Mouse (Mus musculus) right cerebral cortex, postnatal 36 days (tissue): ENCODE data around the gene Spag9.

ENCODE experiments used
- DNase-seq, 2 experiments: peaks; one replicate each; pipeline ENCODE4 v3.0.0; 2022; ENCODE audit warnings: low spot score in 2 of 2, mixed read lengths in 1 of 2

The Spag9 gene

DNA sequence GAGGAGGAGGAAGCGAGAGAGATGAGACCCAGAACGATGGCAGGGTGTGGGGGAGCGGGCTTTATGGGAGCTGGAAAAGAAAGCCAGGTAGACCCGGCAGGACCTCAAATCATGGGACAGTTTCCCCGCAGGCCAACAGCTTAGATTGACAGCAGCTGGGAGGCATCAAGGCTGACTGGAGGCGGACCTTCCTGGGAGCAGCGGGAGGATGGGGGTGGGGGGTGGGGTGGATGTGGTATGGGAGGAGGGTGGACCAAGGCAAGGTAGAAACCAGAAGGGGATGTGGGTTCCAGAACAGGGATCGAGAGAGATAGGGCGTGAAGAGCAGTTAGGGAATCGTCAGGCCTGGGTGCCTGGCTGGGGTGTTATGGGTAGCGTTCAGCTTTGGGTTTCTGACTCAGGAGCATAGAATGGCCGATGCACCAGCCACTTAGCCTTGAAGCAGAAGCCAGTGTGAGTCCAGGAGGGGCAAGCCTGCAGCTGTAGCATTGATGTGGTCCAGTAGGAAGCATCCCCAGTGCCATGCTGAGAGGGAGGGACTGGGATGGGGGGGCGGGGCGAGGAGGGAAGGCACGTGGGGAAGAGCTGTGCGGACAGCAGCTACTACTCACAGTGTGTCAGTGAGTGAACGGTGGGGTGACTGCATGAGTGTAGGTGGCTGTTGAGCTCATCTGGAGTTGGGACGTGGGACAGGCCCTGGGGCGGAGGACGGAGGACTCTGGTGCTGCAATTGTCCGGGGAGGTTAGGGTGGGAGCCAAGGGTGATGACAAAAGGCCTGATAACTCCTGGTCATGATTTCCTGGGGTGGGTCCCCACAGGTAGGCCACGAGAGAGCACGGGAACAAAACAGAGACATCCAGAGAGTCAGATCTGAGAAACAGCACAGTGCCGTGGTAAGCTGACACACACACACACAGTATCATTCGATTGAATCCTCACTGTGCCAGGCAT is 154.9 kb downstream of the Spag9 start:
- DNase-seq = no peak

DNA sequence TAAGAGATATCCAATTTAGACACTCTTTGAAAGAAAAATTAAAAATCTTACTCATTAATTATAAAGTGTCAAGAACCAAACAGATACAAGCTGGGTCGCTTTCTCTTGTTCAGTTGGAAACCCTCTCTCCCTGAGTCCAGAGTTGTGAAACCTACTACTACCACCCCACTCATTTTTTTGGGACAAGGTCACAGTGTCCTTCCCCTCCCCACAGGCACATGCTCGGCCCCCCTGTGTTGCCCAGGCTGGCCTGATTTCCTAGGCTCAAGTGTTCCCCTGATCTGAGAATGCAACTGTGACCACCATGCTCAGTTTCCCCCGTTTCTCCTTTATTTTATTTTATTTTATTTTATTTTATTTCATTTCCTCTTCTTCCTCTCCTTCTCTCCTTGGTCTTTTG is 158.3 kb downstream of the Spag9 start:
- DNase-seq = no peak

GRCm38 (mm10) chr11:94158521-94158920 is 162.6 kb downstream of the Spag9 start:
- no peak for DNase-seq

DNA sequence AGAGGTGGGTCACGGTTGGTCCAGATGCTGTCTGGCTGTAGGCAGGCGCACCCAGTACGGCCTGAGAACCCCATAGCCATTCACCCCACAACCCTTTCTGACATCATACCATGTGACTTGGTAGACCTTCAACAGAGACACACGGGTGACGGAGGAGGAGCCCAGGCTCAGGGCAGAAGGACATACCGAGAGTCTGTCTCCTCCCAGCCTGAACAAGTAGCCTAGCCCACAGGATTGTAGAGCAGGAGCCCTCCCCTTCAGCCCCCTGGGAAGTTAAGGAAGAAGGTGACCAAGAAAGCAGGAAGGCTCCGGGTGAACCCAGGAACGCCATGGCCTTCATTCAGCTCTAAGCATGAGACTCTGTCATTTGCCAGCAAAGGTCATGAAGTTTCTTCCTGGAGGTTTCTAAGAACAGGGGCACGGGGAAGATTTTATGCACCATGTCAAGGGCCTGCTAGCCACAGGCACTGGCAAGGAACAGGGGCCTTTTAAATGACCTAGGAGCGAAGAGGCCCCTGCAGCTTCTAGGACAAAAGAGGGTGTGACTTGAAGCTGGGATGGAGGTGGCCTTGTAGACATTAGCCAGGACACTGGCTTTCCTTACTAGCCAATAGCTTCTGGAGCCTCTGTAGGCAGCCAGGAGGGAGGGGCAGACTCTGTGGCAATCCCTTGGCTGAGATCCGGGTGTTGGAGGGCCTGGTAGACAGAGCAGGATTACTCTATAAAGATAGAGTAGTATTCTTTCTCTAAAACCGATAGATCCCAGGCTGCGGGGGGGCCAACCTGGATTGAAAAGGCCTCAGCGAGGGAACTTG is 163.4 kb downstream of the Spag9 start:
- no peak for DNase-seq

DNA sequence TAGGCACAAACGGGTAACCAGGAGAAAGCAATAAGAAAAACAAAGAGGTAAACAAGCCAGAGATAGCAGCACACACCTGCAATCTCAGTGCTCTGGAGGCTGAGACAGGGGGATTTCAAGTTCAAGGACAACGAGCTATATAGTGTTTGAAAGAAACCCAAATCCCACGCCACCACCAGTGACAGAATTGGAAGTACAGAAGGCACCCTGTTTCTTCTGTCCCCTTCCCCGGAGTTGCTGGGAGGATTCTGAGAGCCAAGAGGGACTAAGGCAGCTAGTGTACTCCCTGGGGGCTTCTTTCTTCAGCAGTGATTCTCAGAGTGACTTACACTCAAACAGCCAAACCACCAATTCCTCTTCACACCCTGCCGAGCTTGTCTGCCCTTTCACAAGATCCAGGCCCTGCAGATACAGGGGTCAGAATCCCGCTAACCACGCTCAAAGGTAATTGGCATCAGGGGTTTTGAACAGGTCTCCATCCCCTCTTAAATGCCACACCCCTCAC is 164.1 kb downstream of the Spag9 start:
- DNase-seq = no peak

- peak; percentile 94 to 97 for DNase-seq
These were observed 164.8 kb downstream of the Spag9 start for GRCm38 (mm10) chr11:94160443-94161266.

DNA sequence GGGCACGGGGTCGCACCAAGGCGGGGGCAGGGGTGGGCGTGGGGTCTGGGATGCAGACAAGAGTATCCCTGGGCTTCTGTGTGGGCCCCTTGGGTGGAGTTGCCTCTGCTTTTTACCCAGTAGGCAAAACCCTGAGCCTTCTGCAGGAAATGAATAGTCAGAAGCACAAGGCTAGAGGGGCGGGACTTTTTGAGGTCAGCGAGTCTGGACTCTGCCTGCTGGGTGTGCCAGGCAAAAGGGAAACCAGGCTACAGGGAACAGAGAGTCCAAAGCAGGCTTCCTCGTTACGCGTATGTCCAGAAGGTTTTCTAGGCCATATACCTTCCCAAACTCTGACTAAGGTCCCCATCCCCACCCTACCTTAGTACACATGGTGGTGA is 165.4 kb downstream of the Spag9 start:
- DNase-seq = peak in 1 of 2 experiments; percentile 31

DNA sequence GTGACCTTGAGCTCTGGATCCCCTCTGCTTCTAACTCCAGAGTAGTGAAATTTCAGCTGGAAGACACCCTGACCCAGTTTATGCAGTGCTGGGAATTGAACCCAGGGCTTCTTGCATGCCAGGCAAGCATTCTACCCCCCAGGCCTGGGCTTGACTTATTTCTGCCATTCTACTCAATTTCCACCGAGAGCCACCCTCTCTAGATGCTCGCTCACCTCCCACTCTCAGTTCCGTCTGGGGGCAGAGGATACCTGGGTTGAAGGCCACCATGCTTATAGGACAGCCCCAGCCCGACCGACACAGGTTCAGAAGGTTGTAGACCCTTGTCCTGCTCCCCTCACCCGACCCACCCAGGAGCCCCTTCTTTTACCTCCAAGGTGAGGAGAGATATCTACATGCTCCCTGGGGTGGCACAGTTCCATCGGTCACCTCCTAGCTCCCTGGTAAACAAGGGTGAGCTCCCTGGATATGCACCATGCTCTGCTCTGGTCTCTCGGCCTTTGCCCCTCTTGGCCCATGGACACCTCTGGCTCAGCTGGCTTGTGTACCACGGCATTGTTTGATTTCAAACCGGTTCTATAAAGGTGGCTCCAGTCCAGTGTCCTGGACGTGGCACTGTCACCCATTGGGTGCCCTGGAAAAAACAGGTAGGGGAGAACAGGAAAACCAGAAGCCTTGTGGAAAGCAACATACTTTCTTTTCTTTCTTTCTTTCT is 166.1 kb downstream of the Spag9 start:
- no peak for DNase-seq

- no peak for DNase-seq
These were observed 167.3 kb downstream of the Spag9 start for GRCm38 (mm10) chr11:94163005-94163767.

GRCm38 (mm10) chr11:94165745-94166144 is 169.9 kb downstream of the Spag9 start:
- no peak for DNase-seq

GRCm38 (mm10) chr11:94168238-94168637 is 172.3 kb downstream of the Spag9 start:
- no peak for DNase-seq

DNA sequence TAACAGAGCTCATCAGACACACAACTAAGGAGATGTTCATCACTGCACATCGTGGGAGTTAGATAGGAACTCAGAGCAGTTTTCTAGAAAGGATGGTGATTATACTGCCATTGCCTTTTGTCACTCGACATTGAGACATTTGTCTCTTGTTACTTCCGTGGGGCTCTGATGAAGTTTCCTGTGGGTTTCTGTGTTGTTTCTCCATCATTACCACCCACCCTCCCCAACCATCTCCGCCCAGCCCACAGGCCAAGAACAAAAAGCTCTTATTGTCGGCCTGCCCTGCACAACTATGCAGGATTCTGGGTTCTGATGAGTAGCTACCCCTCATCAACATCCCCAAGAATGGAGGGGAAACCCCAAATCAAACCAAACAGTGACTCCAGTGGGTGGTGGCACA is 173.7 kb downstream of the Spag9 start:
- DNase-seq = no peak

- DNase-seq = no peak
These were observed 175.8 kb downstream of the Spag9 start for GRCm38 (mm10) chr11:94171691-94172090.

DNA sequence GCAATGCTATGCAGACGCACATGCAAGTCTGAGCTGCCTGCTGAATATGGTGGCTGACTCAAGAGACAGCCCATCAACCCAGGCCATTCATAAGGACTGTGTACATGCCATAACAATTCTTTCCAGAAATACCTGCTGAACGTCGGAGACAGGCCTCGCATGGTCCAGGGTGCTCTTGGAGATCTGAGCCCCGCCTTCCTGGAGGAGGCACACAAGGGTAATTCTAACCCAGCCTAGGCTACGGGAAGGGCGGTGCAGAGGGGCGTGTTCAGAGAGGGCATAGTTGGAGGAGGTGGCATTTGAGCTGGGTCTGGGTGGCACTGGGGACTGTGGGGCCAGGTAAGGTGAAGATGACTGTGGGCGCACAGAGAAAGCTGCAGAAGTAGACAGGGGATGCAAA is 176.3 kb downstream of the Spag9 start:
- DNase-seq = no peak

GRCm38 (mm10) chr11:94173726-94174146 is 177.8 kb downstream of the Spag9 start:
- no peak for DNase-seq

DNA sequence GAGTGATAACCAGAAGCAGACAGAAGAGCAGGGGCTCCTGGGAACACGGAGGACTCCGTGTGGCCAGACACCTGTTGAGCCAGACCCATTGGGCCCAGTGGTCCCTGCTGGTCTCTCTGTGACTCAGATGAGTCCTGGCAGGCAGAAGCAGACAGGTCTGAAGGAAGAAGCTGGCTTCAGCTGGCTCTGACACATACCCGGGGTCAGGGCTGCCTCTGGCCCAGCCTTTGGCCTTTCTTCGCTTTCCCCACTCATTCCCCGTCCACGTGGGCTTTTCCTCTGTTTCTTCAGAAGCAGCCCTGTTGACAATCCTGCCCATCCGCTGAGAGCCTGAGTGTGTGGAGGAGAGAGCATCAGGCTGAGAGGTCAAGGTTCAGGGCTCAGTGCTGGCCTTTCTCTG is 179.4 kb downstream of the Spag9 start:
- DNase-seq = no peak
